Mouse (Mus musculus): ENCODE data around the gene Lgals2. TPM values are rescaled to one million over a fixed set of nuclear protein-coding genes. Genes with fewer than 3 reads are reported as not detected.

The Lgals2 gene
- polyA plus RNA-seq, 1 experiment = 1.3 TPM

GRCm38 (mm10) chr15:78801571-78801970 is 53.8 kb downstream of the Lgals2 start:
- Histone ChIP-seq H3ac (ENCODE audit: control insufficient read depth, insufficient read length, low read depth) (no peak overlapping the region), H3K79me2 (ENCODE audit: control insufficient read depth, insufficient read depth) (peaks cover 6% of the 10 kb centered on the region), H3K79me3 (ENCODE audit: low read depth) (no peaks in the 10 kb centered on the region), H3K27me3 (ENCODE audit: control insufficient read depth, insufficient read depth, insufficient read length) (peaks cover 16% of the 10 kb centered on the region), H3K4me3 (ENCODE audit: insufficient read depth, poor library complexity, severe bottlenecking) (no peak overlapping the region), H3K36me3 (ENCODE audit: control insufficient read depth, insufficient read depth) (no peaks in the 10 kb centered on the region)
- TF ChIP-seq USF1 (IDR thresholded peaks at IDR 0.05; ENCODE audit: low read depth) (no peak), MAX (IDR thresholded peaks at IDR 0.05) (no peak), CTCF (IDR thresholded peaks at IDR 0.05; ENCODE audit: control insufficient read depth, insufficient read depth, insufficient read length) (no peak), MYOG (IDR thresholded peaks at IDR 0.05; ENCODE audit: control insufficient read depth, extremely low read depth, insufficient read length) (no peak), FOSL1 (IDR thresholded peaks at IDR 0.05; ENCODE audit: insufficient read depth, low read length, poor library complexity, severe bottlenecking) (no peak), MYOD1 (IDR thresholded peaks at IDR 0.05; ENCODE audit: control insufficient read depth, insufficient read length, low read depth) (no peak), CEBPB (IDR thresholded peaks at IDR 0.05; ENCODE audit: low read depth) (no peak)

Small RNA genes within 50 kb of the gene (microRNA-seq; reads per million reads assigned to microRNA genes)
- 0.24 reads per million for gene Mir6955 (ENCODE audit: borderline microRNAs expressed)

Other genes with a start within 250 kb of the Lgals2 start
- not detected for gene Elfn2, start 136.8 kb downstream of the Lgals2 start, polyA plus RNA-seq (2012; fragmentation: generic; extraction: Trizol)
- not detected for gene Mfng, start 82.1 kb downstream of the Lgals2 start, polyA plus RNA-seq (2012; fragmentation: generic; extraction: Trizol)
- gene Card10, start 52.5 kb downstream of the Lgals2 start, polyA plus RNA-seq (2012; fragmentation: generic; extraction: Trizol) = 0.73 TPM
- gene Cdc42ep1, start 12.9 kb downstream of the Lgals2 start, polyA plus RNA-seq (2012; fragmentation: generic; extraction: Trizol) = 55.2 TPM
- 71.2 TPM for gene Gga1, start 21.7 kb upstream of the Lgals2 start, polyA plus RNA-seq (2012; fragmentation: generic; extraction: Trizol)
- 0.07 TPM for gene Gm49510, start 44.1 kb upstream of the Lgals2 start, polyA plus RNA-seq (2012; fragmentation: generic; extraction: Trizol)
- 23.4 TPM for gene Sh3bp1, start 44.2 kb upstream of the Lgals2 start, polyA plus RNA-seq (2012; fragmentation: generic; extraction: Trizol)
- gene Pdxp, start 58.4 kb upstream of the Lgals2 start, polyA plus RNA-seq (2012; fragmentation: generic; extraction: Trizol) = 25.1 TPM
- 18,755 TPM for gene Lgals1, start 71.2 kb upstream of the Lgals2 start, polyA plus RNA-seq (2012; fragmentation: generic; extraction: Trizol)
- gene Nol12, start 79.4 kb upstream of the Lgals2 start, polyA plus RNA-seq (2012; fragmentation: generic; extraction: Trizol) = 108 TPM
- gene Triobp, start 92.2 kb upstream of the Lgals2 start, polyA plus RNA-seq (2012; fragmentation: generic; extraction: Trizol) = 35.7 TPM
- 111 TPM for gene H1f0, start 172.9 kb upstream of the Lgals2 start, polyA plus RNA-seq (2012; fragmentation: generic; extraction: Trizol)
- gene Galr3, start 186.4 kb upstream of the Lgals2 start, polyA plus RNA-seq (2012; fragmentation: generic; extraction: Trizol) = not detected
- gene Ankrd54, start 207.4 kb upstream of the Lgals2 start, polyA plus RNA-seq (2012; fragmentation: generic; extraction: Trizol) = 45.6 TPM
- gene Eif3l, start 219.7 kb upstream of the Lgals2 start, polyA plus RNA-seq (2012; fragmentation: generic; extraction: Trizol) = 369 TPM